Mouse (Mus musculus): ENCODE data around the gene Trim27. TPM values are rescaled to one million over a fixed set of nuclear protein-coding genes. Genes with fewer than 3 reads are reported as not detected.
A peak's percentile ranks its signal among the peaks of the same experiment; 100 is the strongest.

Gene Trim27
- total RNA-seq, 2 experiments from 2014 or later, result 43.1 to 45.0 TPM

GRCm38 (mm10) chr13:21199046-21200028 is 20.1 kb downstream of the Trim27 start:
- intact Hi-C loops (cut with DNase I), result loop anchor here (2.0 to 5.0 kb wide), 3 partner anchors 15 to 127 kb away; no protein-coding TSS in a partner anchor

GRCm38 (mm10) chr13:21200043-21200999 is 21.1 kb downstream of the Trim27 start:
- DNase-seq (ENCODE audit: extremely low spot score in 1 of 2, low spot score in 2 of 2), result peak; percentile 88 to 92
- intact Hi-C loops (cut with DNase I), result loop anchor here (2.0 to 5.0 kb wide), 3 partner anchors 14 to 126 kb away; no protein-coding TSS in a partner anchor

More at GRCm38 (mm10) chr13:21199046-21200028, 20.1 kb downstream of the Trim27 start:
- peak in 1 of 2 experiments; percentile 23 for DNase-seq (ENCODE audit: extremely low spot score in 1 of 2, low spot score in 2 of 2)

- intact Hi-C loops (cut with DNase I), result loop anchor here (2.0 kb wide), 1 partner anchor 15 kb away; no protein-coding TSS in a partner anchor
- DNase-seq (ENCODE audit: extremely low spot score in 1 of 2, low spot score in 2 of 2), result peak; percentile 65 to 78
These were observed 36.2 kb downstream of the Trim27 start for GRCm38 (mm10) chr13:21215275-21215983.

- intact Hi-C loops (cut with DNase I), result no loop called here
These were observed 37.5 kb downstream of the Trim27 start for GRCm38 (mm10) chr13:21216781-21217180.

GRCm38 (mm10) chr13:21221656-21222462 is 42.6 kb downstream of the Trim27 start:
- intact Hi-C loops (cut with DNase I), result loop anchor here (5.0 kb wide), 1 partner anchor 55 kb away; no protein-coding TSS in a partner anchor
- peak in 1 of 2 experiments; percentile 30 for DNase-seq (ENCODE audit: extremely low spot score in 1 of 2, low spot score in 2 of 2)

More at GRCm38 (mm10) chr13:21216781-21217180, 37.5 kb downstream of the Trim27 start:
- no peak for DNase-seq (ENCODE audit: extremely low spot score in 1 of 2, low spot score in 2 of 2)

- intact Hi-C loops (cut with DNase I), result loop anchor here (5.0 kb wide), 1 partner anchor 55 kb away; no protein-coding TSS in a partner anchor
- peak; percentile 83 to 87 for DNase-seq (ENCODE audit: extremely low spot score in 1 of 2, low spot score in 2 of 2)
These were observed 43.3 kb downstream of the Trim27 start for GRCm38 (mm10) chr13:21222463-21223022.

GRCm38 (mm10) chr13:21223242-21223655 is 44.0 kb downstream of the Trim27 start:
- intact Hi-C loops (cut with DNase I), result loop anchor here (5.0 kb wide), 1 partner anchor 54 kb away; no protein-coding TSS in a partner anchor
- DNase-seq (ENCODE audit: extremely low spot score in 1 of 2, low spot score in 2 of 2), result no peak

GRCm38 (mm10) chr13:21224376-21224775 is 45.1 kb downstream of the Trim27 start:
- no peak for DNase-seq (ENCODE audit: extremely low spot score in 1 of 2, low spot score in 2 of 2)
- intact Hi-C loops (cut with DNase I), result loop anchor here (5.0 kb wide), 1 partner anchor 53 kb away; no protein-coding TSS in a partner anchor

- intact Hi-C loops (cut with DNase I), result no loop called here
- DNase-seq (ENCODE audit: extremely low spot score in 1 of 2, low spot score in 2 of 2), result no peak
These were observed 46.0 kb downstream of the Trim27 start for GRCm38 (mm10) chr13:21225206-21225605.

GRCm38 (mm10) chr13:21226031-21226430 is 46.8 kb downstream of the Trim27 start:
- no peak for DNase-seq (ENCODE audit: extremely low spot score in 1 of 2, low spot score in 2 of 2)
- intact Hi-C loops (cut with DNase I), result no loop called here

- intact Hi-C loops (cut with DNase I), result loop anchor here (5.0 kb wide), 1 partner anchor 72 kb away; no protein-coding TSS in a partner anchor
- DNase-seq (ENCODE audit: extremely low spot score in 1 of 2, low spot score in 2 of 2), result peak; percentile 77 to 82
These were observed 54.8 kb downstream of the Trim27 start for GRCm38 (mm10) chr13:21233732-21234705.

GRCm38 (mm10) chr13:21236714-21237113 is 57.5 kb downstream of the Trim27 start:
- DNase-seq (ENCODE audit: extremely low spot score in 1 of 2, low spot score in 2 of 2), result no peak
- intact Hi-C loops (cut with DNase I), result no loop called here

GRCm38 (mm10) chr13:21237161-21237560 is 57.9 kb downstream of the Trim27 start:
- DNase-seq (ENCODE audit: extremely low spot score in 1 of 2, low spot score in 2 of 2), result no peak
- intact Hi-C loops (cut with DNase I), result no loop called here

- DNase-seq (ENCODE audit: extremely low spot score in 1 of 2, low spot score in 2 of 2), result peak in 1 of 2 experiments; percentile 36
- intact Hi-C loops (cut with DNase I), result no loop called here
These were observed 61.5 kb downstream of the Trim27 start for GRCm38 (mm10) chr13:21240788-21241187.

GRCm38 (mm10) chr13:21242408-21243125 is 63.3 kb downstream of the Trim27 start:
- intact Hi-C loops (cut with DNase I), result no loop called here
- DNase-seq (ENCODE audit: extremely low spot score in 1 of 2, low spot score in 2 of 2), result no peak
